Mouse (Mus musculus): ENCODE measurements at regions not wholly inside any gene's neighbourhood (a gene's known extent, or its start where the extent isn't known, plus 50 kb on each side); places are given as distances from the start of the nearest gene placed in this dataset.

- TF ChIP-seq CTCF (IDR thresholded peaks at IDR 0.05; ENCODE audit: extremely low read depth, insufficient read depth, low read length) (no peak), POLR2A (IDR thresholded peaks at IDR 0.05; ENCODE audit: extremely low read depth, insufficient read depth, low read length) (no peak)
Measured at GRCm38 (mm10) chr11:64640947-64641346, 204.5 kb upstream of the F930015N05Rik start.

Measured in cortical plate, adult 2 months (tissue).